Mouse (Mus musculus) heart, postnatal 0 days (tissue): ENCODE measurements around the gene Olfr1053. TPM values are rescaled to one million over a fixed set of nuclear protein-coding genes. Genes with fewer than 3 reads are reported as not detected.
"Not testable (repeated sequence)": the region's sequence is repeated elsewhere in the genome, so short reads cannot be mapped to it uniquely, and the experiment has no call there.

Source experiments
- ATAC-seq: fragments of 200-750 bp; cut with Nextera tagmentation; 2 replicates; pipeline ENCODE4 v1.8.0; 2017; ENCODE audit warnings: low read depth, moderate number of reproducible peaks, moderate library complexity; ENCODE audit not compliant: insufficient read depth
- DNase-seq: peaks from one replicate; pipeline ENCODE4 v3.0.0-alpha.2; 2016; ENCODE audit warnings: low spot score
- H3K27ac ChIP-seq: fragments of 300-500 bp; sonication (generic); 2 replicates; pipeline ENCODE4 v1.5.1; 2014; ENCODE audit warnings: low read depth, mild to moderate bottlenecking
- H3K27me3 ChIP-seq: fragments of 300-500 bp; sonication (generic); 2 replicates; pipeline ENCODE4 v1.6.1; 2014; ENCODE audit warnings: low read length, mixed read lengths; ENCODE audit not compliant: control insufficient read depth, insufficient read depth
- H3K36me3 ChIP-seq: fragments of 300-500 bp; sonication (generic); replicated peaks from 2 replicates; pipeline ENCODE4 v1.6.1; 2014; ENCODE audit warnings: low read length, mixed read lengths; ENCODE audit not compliant: control insufficient read depth, insufficient read depth
- H3K4me1 ChIP-seq: fragments of 300-500 bp; sonication (generic); 2 replicates; pipeline ENCODE4 v1.6.1; 2014; ENCODE audit warnings: antibody characterized with exemption; ENCODE audit not compliant: control insufficient read depth, insufficient read depth
- H3K4me2 ChIP-seq: fragments of 300-500 bp; sonication (generic); 2 replicates; pipeline ENCODE4 v1.6.1; 2014; ENCODE audit warnings: low read depth, mild to moderate bottlenecking, low read length, moderate library complexity
- H3K4me3 ChIP-seq: fragments of 300-500 bp; sonication (generic); 2 replicates; pipeline ENCODE4 v1.5.1; 2014; ENCODE audit warnings: low read depth, low read length
- H3K9ac ChIP-seq: fragments of 300-500 bp; sonication (generic); replicated peaks from 2 replicates; pipeline ENCODE4 v1.6.1; 2014; ENCODE audit warnings: low read depth, low read length, mixed read lengths
- H3K9me3 ChIP-seq: fragments of 300-500 bp; sonication (generic); replicated peaks from 2 replicates; pipeline ENCODE4 v1.6.1; 2016; ENCODE audit warnings: low read length; ENCODE audit not compliant: control insufficient read depth
- CTCF ChIP-seq: IDR thresholded peaks from 2 replicates; pipeline ENCODE4 v1.5.1; 2016; ENCODE audit warnings: antibody characterized with exemption, control low read depth, low read depth
- EP300 ChIP-seq: IDR thresholded peaks from 2 replicates; pipeline ENCODE4 v1.6.1; 2016; ENCODE audit warnings: antibody characterized with exemption, low read depth
- WGBS: fragments of 180-500 bp; shearing (Covaris S2); extraction: QIAGEN DNeasy Blood & Tissue Kit; methylation state at CpG from one replicate; pipeline ENCODE4 v1.1.7; 2014; 5-methylcytosine and 5-hydroxymethylcytosine counted together
- polyA plus RNA-seq: library from polyadenylated mRNA; unstranded; fragments of >200 nt; fragmentation: Nextera tagmentation; extraction: Ambion mirVana; gene quantifications from 2 replicates; pipeline ENCODE4 v1.2.1, GENCODE M21; 2015
- total RNA-seq: library from RNA; depleted of rRNA; stranded (reverse); fragments of >200 nt; gene quantifications from 2 replicates; pipeline ENCODE4 v1.2.3, GENCODE M21; 2014; ENCODE audit warnings: low replicate concordance; rRNA removed

Gene Olfr1053
- not detected in 2 replicates for total RNA-seq
- polyA plus RNA-seq, result not detected in 2 replicates

DNA sequence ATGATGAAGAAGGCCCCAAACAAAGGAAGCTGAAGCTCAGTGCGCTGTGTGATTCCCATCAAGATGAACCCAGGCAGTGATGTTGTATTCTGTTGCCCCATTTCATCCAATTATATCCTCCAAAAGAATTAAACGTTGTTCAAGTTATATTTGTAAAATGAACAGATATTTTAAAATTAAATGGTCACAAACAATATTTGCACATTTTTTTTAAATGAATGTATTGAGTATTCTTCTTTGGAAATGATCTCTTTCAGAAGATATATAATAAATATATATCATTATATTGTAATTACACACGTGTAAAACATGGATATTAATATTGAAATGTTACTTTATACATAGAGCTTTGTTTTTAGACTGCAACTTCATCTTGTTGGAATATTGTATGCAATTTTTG, at the start of gene Olfr1053:
Gene Olfr1053, minus strand, starts transcription at position 101 of the 400 bp plus-strand sequence.
- Histone ChIP-seq H3K27ac (no peak within 1 kb of the TSS), H3K9me3 (no peaks in the 10 kb centered on the region), H3K4me1 (no peaks in the 10 kb centered on the region), H3K4me2 (no peak within 1 kb of the TSS), H3K9ac (no peak within 1 kb of the TSS), H3K36me3 (no peaks in the 10 kb centered on the region), H3K4me3 (no peak within 1 kb of the TSS), H3K27me3 (no peaks in the 10 kb centered on the region)
- no peak for ATAC-seq
- no peak for TF ChIP-seq CTCF
- TF ChIP-seq EP300, result no peak
- no peak for DNase-seq
- 49% methylated on average over 3 of the region's 3 CpGs for WGBS

DNA sequence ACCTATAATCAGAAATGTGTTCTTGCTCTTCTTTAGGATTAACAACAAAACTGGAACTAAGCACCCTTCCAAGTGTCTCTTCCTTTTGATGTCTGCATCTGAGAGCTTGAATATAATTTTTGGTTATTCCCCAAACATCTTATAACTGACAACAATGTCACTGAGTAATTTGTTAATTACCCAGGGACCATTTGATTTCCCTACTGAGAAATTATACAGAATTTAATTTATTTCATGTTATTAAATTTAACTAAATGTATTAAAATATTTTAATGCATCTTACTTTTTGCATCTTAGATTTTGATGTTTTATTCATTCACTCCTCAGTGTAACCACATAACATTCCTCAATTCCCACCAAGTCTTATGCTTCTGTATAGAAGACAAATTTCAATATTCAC, 47.3 kb upstream of the Olfr1053 start, which contains the start of gene Olfr1056:
Gene Olfr1056, minus strand, starts transcription at position 101 of the 400 bp plus-strand sequence.
- Histone ChIP-seq H3K27me3 (no peaks in the 10 kb centered on the region), H3K4me3 (no peak within 1 kb of the TSS), H3K9ac (no peak within 1 kb of the TSS), H3K36me3 (no peaks in the 10 kb centered on the region), H3K4me1 (no peaks in the 10 kb centered on the region), H3K27ac (no peak within 1 kb of the TSS), H3K4me2 (no peak within 1 kb of the TSS), H3K9me3 (no peaks in the 10 kb centered on the region)
- TF ChIP-seq CTCF (no peak), EP300 (no peak)
- no peak for DNase-seq
- ATAC-seq, result no peak

DNA sequence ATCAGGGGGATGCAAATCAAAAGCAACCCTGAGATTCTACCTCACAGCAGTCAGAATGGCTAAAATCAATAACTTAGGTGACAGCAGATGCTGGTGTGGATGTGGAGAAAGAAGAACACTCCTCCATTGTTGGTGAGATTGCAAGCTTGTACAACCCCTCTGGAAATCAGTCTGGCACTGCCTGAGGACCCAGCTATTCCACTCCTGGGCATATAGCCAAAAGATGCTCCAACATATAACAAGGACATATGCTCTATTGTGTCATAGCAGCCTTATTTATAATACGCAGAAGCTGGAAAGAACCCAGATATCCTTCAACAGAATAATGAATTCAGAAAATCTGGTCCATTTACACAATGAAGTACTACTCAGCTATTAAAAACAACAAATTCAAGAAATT, 36.7 kb upstream of the Olfr1053 start:
- H3K4me1 ChIP-seq, H3K9me3 ChIP-seq, ATAC-seq, H3K4me2 ChIP-seq, H3K9ac ChIP-seq, H3K4me3 ChIP-seq, H3K36me3 ChIP-seq, H3K27me3 ChIP-seq, DNase-seq, H3K27ac ChIP-seq: not testable (repeated sequence)
- 88% methylated on average over 1 of the region's 1 CpGs for WGBS

GRCm38 (mm10) chr2:86350184-86350583, 35.1 kb upstream of the Olfr1053 start, which contains the start of gene Olfr1055:
Olfr1055 (minus strand) TSS chr2:86350284.
- DNase-seq (no peak), ATAC-seq (no peak)
- Histone ChIP-seq H3K27me3 (no peaks in the 10 kb centered on the region), H3K36me3 (no peaks in the 10 kb centered on the region), H3K4me3 (no peak within 1 kb of the TSS), H3K4me1 (no peaks in the 10 kb centered on the region), H3K9ac (no peak within 1 kb of the TSS), H3K9me3 (no peaks in the 10 kb centered on the region), H3K4me2 (no peak within 1 kb of the TSS), H3K27ac (no peak within 1 kb of the TSS)
- 84% methylated on average over 5 of the region's 5 CpGs for WGBS
- no peak for TF ChIP-seq CTCF
- no peak for TF ChIP-seq EP300

DNA sequence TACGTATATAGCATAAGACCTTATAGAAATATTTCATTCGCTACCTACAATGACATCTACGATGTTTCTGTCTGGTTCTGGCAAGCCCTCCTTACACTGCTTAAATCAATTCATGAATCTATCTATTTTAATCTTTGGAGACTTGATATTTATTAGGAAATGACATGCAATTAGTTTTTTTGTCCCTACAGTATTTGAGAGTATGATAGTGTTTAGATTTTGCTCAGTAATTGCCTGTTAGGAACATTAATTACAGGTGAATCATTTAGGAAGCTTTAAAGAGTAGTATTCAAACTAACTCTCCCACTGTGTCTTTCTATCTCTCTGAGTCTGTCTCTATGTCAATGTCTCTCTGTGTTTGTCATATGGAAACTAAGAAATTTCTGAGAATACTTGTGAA, 20.2 kb upstream of the Olfr1053 start, which contains the start of gene Olfr1054:
Gene Olfr1054, minus strand, starts transcription at position 101 of the 400 bp plus-strand sequence.
- 80% methylated on average over 3 of the region's 3 CpGs for WGBS
- DNase-seq, result no peak
- TF ChIP-seq CTCF (no peak), EP300 (no peak)
- Histone ChIP-seq H3K4me3 (no peak within 1 kb of the TSS), H3K9me3 (no peaks in the 10 kb centered on the region), H3K4me2 (no peak within 1 kb of the TSS), H3K4me1 (no peaks in the 10 kb centered on the region), H3K27ac (no peak within 1 kb of the TSS), H3K9ac (no peak within 1 kb of the TSS), H3K27me3 (no peaks in the 10 kb centered on the region), H3K36me3 (no peaks in the 10 kb centered on the region)
- no peak for ATAC-seq

DNA sequence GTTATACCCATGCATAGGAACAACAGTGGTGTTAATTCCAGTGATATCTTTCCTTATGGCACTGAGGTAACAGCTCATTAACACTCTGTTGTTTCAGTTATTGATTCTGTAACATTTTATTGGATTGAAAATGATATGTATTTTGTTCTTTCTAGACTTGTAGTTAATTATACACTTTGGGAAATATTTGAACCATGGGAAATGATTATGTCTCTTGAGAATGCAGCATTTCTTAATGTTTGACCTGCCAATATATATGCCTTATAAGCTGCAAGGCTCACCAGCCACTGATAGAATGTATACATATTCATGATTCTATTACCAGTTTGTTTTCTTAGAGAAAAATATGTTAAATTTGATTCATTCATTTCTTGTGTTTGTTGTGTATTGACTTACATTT, 22.9 kb downstream of the Olfr1053 start, which contains the start of gene Olfr1052:
Gene Olfr1052, plus strand, starts transcription at position 301 of the 400 bp plus-strand sequence.
- Histone ChIP-seq H3K27me3 (no peaks in the 10 kb centered on the region), H3K4me2 (no peak within 1 kb of the TSS), H3K27ac (no peak within 1 kb of the TSS), H3K9ac (no peak within 1 kb of the TSS), H3K4me3 (no peak within 1 kb of the TSS), H3K9me3 (no peaks in the 10 kb centered on the region), H3K4me1 (no peaks in the 10 kb centered on the region), H3K36me3 (no peaks in the 10 kb centered on the region)
- DNase-seq (no peak), ATAC-seq (no peak)
- TF ChIP-seq EP300 (no peak), CTCF (no peak)

GRCm38 (mm10) chr2:86278988-86279387, 36.1 kb downstream of the Olfr1053 start, which contains the start of gene Olfr1051:
Olfr1051 (minus strand) TSS chr2:86279088.
- not testable (repeated sequence) for DNase-seq, H3K27ac ChIP-seq, H3K4me2 ChIP-seq, H3K9me3 ChIP-seq, H3K27me3 ChIP-seq, H3K4me1 ChIP-seq, H3K36me3 ChIP-seq, H3K4me3 ChIP-seq, H3K9ac ChIP-seq, ATAC-seq
